Mouse (Mus musculus) ovary, adult 10 weeks (tissue): ENCODE measurements around the gene Mcrip2. TPM values are rescaled to one million over a fixed set of nuclear protein-coding genes. Genes with fewer than 3 reads are reported as not detected.

Source experiments
- polyA plus RNA-seq: library from polyadenylated mRNA; stranded (reverse); fragments of 350-450 nt; fragmentation: Illumina TruSeq; extraction: RNeasy Lipid Tissue Mini Kit (QIAGEN cat#74804); gene quantifications from one replicate; pipeline ENCODE4 v1.2.3, GENCODE M21; 2014

The Mcrip2 gene
- polyA plus RNA-seq = not detected

GRCm38 (mm10) chr17:25868601-25869191, at the start of gene Mcrip2:
Mcrip2 (minus strand) TSS chr17:25868764.

GRCm38 (mm10) chr17:25880196-25880910, 11.8 kb upstream of the Mcrip2 start, which contains the start of gene Wfikkn1:
Wfikkn1 (minus strand) TSS chr17:25880858.

GRCm38 (mm10) chr17:25874721-25875170, 6.2 kb upstream of the Mcrip2 start, which contains the start of gene Mettl26:
Mettl26 (plus strand) TSS chr17:25875074.

GRCm38 (mm10) chr17:25860832-25861703, 7.5 kb downstream of the Mcrip2 start, which contains the start of gene Wdr90:
Wdr90 (minus strand) TSS chr17:25861501.

GRCm38 (mm10) chr17:25844396-25844901, 24.1 kb downstream of the Mcrip2 start, which contains the start of gene Rhot2:
Rhot2 (minus strand) TSS chr17:25844851.

GRCm38 (mm10) chr17:25841117-25841880, 27.3 kb downstream of the Mcrip2 start, which contains the start of gene Gm20683:
Gm20683 (minus strand) TSS chr17:25841763.

GRCm38 (mm10) chr17:25837076-25837410, 31.5 kb downstream of the Mcrip2 start, which contains the start of gene Rhbdl1:
Rhbdl1 (minus strand) TSS chr17:25837295.

GRCm38 (mm10) chr17:25833291-25833663, 35.3 kb downstream of the Mcrip2 start, which contains the start of gene Stub1:
Stub1 (minus strand) TSS chr17:25833404.

GRCm38 (mm10) chr17:25828712-25829557, 39.6 kb downstream of the Mcrip2 start, which contains the start of gene Jmjd8:
Jmjd8 (plus strand) TSS chr17:25828867.

GRCm38 (mm10) chr17:25823452-25823851, 45.1 kb downstream of the Mcrip2 start, which contains the start of gene Wdr24:
Wdr24 (plus strand) TSS chr17:25823627.

Other genes starting within 250 kb of the Mcrip2 start
- not detected for gene Gng13, start 151.6 kb downstream of the Mcrip2 start, polyA plus RNA-seq
- gene Chtf18, start 141.3 kb downstream of the Mcrip2 start, polyA plus RNA-seq = not detected
- not detected for gene Rpusd1, start 141.1 kb downstream of the Mcrip2 start, polyA plus RNA-seq
- gene Mslnl, start 132.7 kb downstream of the Mcrip2 start, polyA plus RNA-seq = not detected
- gene Msln, start 114.4 kb downstream of the Mcrip2 start, polyA plus RNA-seq = 2.0 TPM
- 0.80 TPM for gene Narfl, start 95.0 kb downstream of the Mcrip2 start, polyA plus RNA-seq
- 1.4 TPM for gene Haghl, start 83.1 kb downstream of the Mcrip2 start, polyA plus RNA-seq
- gene Ccdc78, start 82.2 kb downstream of the Mcrip2 start, polyA plus RNA-seq = 0.43 TPM
- gene Fam173a, start 75.9 kb downstream of the Mcrip2 start, polyA plus RNA-seq = not detected
- not detected for gene AC134908.4, start 73.1 kb downstream of the Mcrip2 start, polyA plus RNA-seq
- 0.26 TPM for gene Metrn, start 71.6 kb downstream of the Mcrip2 start, polyA plus RNA-seq
- gene Fbxl16, start 59.7 kb downstream of the Mcrip2 start, polyA plus RNA-seq = 0.94 TPM
- 0.29 TPM for gene Wdr24, start 45.1 kb downstream of the Mcrip2 start, polyA plus RNA-seq
- 1.5 TPM for gene Jmjd8, start 39.9 kb downstream of the Mcrip2 start, polyA plus RNA-seq
- gene Stub1, start 35.4 kb downstream of the Mcrip2 start, polyA plus RNA-seq = 2.7 TPM
- not detected for gene Rhbdl1, start 31.5 kb downstream of the Mcrip2 start, polyA plus RNA-seq
- not detected for gene Gm20683, start 27.0 kb downstream of the Mcrip2 start, polyA plus RNA-seq
- 8.3 TPM for gene Rhot2, start 23.9 kb downstream of the Mcrip2 start, polyA plus RNA-seq
- gene Wdr90, start 7.3 kb downstream of the Mcrip2 start, polyA plus RNA-seq = 1.0 TPM
- gene Mettl26, start 6.3 kb upstream of the Mcrip2 start, polyA plus RNA-seq = 10.6 TPM
- gene Wfikkn1, start 12.1 kb upstream of the Mcrip2 start, polyA plus RNA-seq = not detected
- gene Rab40c, start 51.0 kb upstream of the Mcrip2 start, polyA plus RNA-seq = 1.1 TPM
- gene Pigq, start 76.2 kb upstream of the Mcrip2 start, polyA plus RNA-seq = 27.4 TPM
- 0.29 TPM for gene Nhlrc4, start 76.2 kb upstream of the Mcrip2 start, polyA plus RNA-seq
- gene A930017K11Rik, start 83.8 kb upstream of the Mcrip2 start, polyA plus RNA-seq = not detected
- 0.51 TPM for gene Capn15, start 117.0 kb upstream of the Mcrip2 start, polyA plus RNA-seq
- 2.5 TPM for gene Rab11fip3, start 200.8 kb upstream of the Mcrip2 start, polyA plus RNA-seq
- gene Decr2, start 221.6 kb upstream of the Mcrip2 start, polyA plus RNA-seq = 15.7 TPM
- gene Nme4, start 226.8 kb upstream of the Mcrip2 start, polyA plus RNA-seq = 2.2 TPM
- 0.88 TPM for gene Tmem8, start 244.5 kb upstream of the Mcrip2 start, polyA plus RNA-seq